Mouse (Mus musculus): ENCODE results near the gene Kif13a. TPM values are rescaled to one million over a fixed set of nuclear protein-coding genes. Genes with fewer than 3 reads are reported as not detected.

Gene Kif13a
- polyA plus RNA-seq, 1 experiment = 38.5 TPM

GRCm38 (mm10) chr13:46833586-46833985, 96.1 kb downstream of the Kif13a start:
- no peak for DNase-seq
- no peak for TF ChIP-seq CTCF (IDR thresholded peaks at IDR 0.05; ENCODE audit: borderline replicate concordance, insufficient read depth, low read depth, low read length)
- TF ChIP-seq POLR2A (IDR thresholded peaks at IDR 0.05; ENCODE audit: borderline replicate concordance, insufficient read depth, low read length) = no peak
- H3K4me3 ChIP-seq (replicated peaks; ENCODE audit: insufficient read depth, low read depth, low read length) = no peak overlapping the region
- 69% methylated on average over 5 of the region's 5 CpGs for WGBS
- H3K27me3 ChIP-seq (ENCODE audit: control insufficient read depth, insufficient read depth, low read length) = no peaks in the 10 kb centered on the region
- H3K4me1 ChIP-seq (ENCODE audit: control insufficient read depth, insufficient read depth, low read length) = no peaks in the 10 kb centered on the region
- no peak overlapping the region for H3K27ac ChIP-seq (ENCODE audit: insufficient read depth, low read length)

- TF ChIP-seq CTCF (IDR thresholded peaks at IDR 0.05; ENCODE audit: borderline replicate concordance, insufficient read depth, low read depth, low read length) (peak; percentile 47; the same call in 1 of the 2 replicates), POLR2A (IDR thresholded peaks at IDR 0.05; ENCODE audit: borderline replicate concordance, insufficient read depth, low read length) (no peak)
- H3K4me3 ChIP-seq (replicated peaks; ENCODE audit: insufficient read depth, low read depth, low read length) = no peak overlapping the region
- H3K27me3 ChIP-seq (ENCODE audit: control insufficient read depth, insufficient read depth, low read length) = no peaks in the 10 kb centered on the region
- 78% methylated on average over 3 of the region's 3 CpGs for WGBS
- DNase-seq = no peak
- H3K27ac ChIP-seq (ENCODE audit: insufficient read depth, low read length) = no peak overlapping the region
- H3K4me1 ChIP-seq (ENCODE audit: control insufficient read depth, insufficient read depth, low read length) = no peaks in the 10 kb centered on the region
Observed at GRCm38 (mm10) chr13:46832956-46833355, 96.7 kb downstream of the Kif13a start.

GRCm38 (mm10) chr13:46823271-46823670, 106.4 kb downstream of the Kif13a start:
- H3K27me3 ChIP-seq (ENCODE audit: control insufficient read depth, insufficient read depth, low read length) = no peaks in the 10 kb centered on the region
- H3K27ac ChIP-seq (ENCODE audit: insufficient read depth, low read length) = no peak overlapping the region
- 95% methylated on average over 4 of the region's 4 CpGs for WGBS
- no peak overlapping the region for H3K4me3 ChIP-seq (replicated peaks; ENCODE audit: insufficient read depth, low read depth, low read length)
- TF ChIP-seq POLR2A (IDR thresholded peaks at IDR 0.05; ENCODE audit: borderline replicate concordance, insufficient read depth, low read length) = no peak
- no peak for TF ChIP-seq CTCF (IDR thresholded peaks at IDR 0.05; ENCODE audit: borderline replicate concordance, insufficient read depth, low read depth, low read length)
- no peaks in the 10 kb centered on the region for H3K4me1 ChIP-seq (ENCODE audit: control insufficient read depth, insufficient read depth, low read length)
- DNase-seq = no peak

- no peak for DNase-seq
- H3K27ac ChIP-seq (ENCODE audit: insufficient read depth, low read length) = no peak overlapping the region
Observed at GRCm38 (mm10) chr13:46822200-46822599, 107.5 kb downstream of the Kif13a start.

GRCm38 (mm10) chr13:46819729-46820223, 109.9 kb downstream of the Kif13a start:
- H3K27me3 ChIP-seq (ENCODE audit: control insufficient read depth, insufficient read depth, low read length) = no peaks in the 10 kb centered on the region
- H3K4me1 ChIP-seq (ENCODE audit: control insufficient read depth, insufficient read depth, low read length) = no peaks in the 10 kb centered on the region
- no peak for DNase-seq
- no peak overlapping the region for H3K27ac ChIP-seq (ENCODE audit: insufficient read depth, low read length)
- TF ChIP-seq CTCF (IDR thresholded peaks at IDR 0.05; ENCODE audit: borderline replicate concordance, insufficient read depth, low read depth, low read length) = no peak
- no peak for TF ChIP-seq POLR2A (IDR thresholded peaks at IDR 0.05; ENCODE audit: borderline replicate concordance, insufficient read depth, low read length)
- no peak overlapping the region for H3K4me3 ChIP-seq (replicated peaks; ENCODE audit: insufficient read depth, low read depth, low read length)
- 78% methylated on average over 13 of the region's 13 CpGs for WGBS

More at GRCm38 (mm10) chr13:46822200-46822599, 107.5 kb downstream of the Kif13a start:
- H3K27me3 ChIP-seq (ENCODE audit: control insufficient read depth, insufficient read depth, low read length) = no peaks in the 10 kb centered on the region
- no peak for TF ChIP-seq CTCF (IDR thresholded peaks at IDR 0.05; ENCODE audit: borderline replicate concordance, insufficient read depth, low read depth, low read length)
- no peak for TF ChIP-seq POLR2A (IDR thresholded peaks at IDR 0.05; ENCODE audit: borderline replicate concordance, insufficient read depth, low read length)
- no peak overlapping the region for H3K4me3 ChIP-seq (replicated peaks; ENCODE audit: insufficient read depth, low read depth, low read length)
- H3K4me1 ChIP-seq (ENCODE audit: control insufficient read depth, insufficient read depth, low read length) = no peaks in the 10 kb centered on the region
- WGBS = 82% methylated on average over 8 of the region's 8 CpGs

- no peak for DNase-seq
- Histone ChIP-seq H3K4me3 (replicated peaks; ENCODE audit: insufficient read depth, low read depth, low read length) (no peak overlapping the region), H3K27ac (ENCODE audit: insufficient read depth, low read length) (no peak overlapping the region), H3K4me1 (ENCODE audit: control insufficient read depth, insufficient read depth, low read length) (no peaks in the 10 kb centered on the region), H3K27me3 (ENCODE audit: control insufficient read depth, insufficient read depth, low read length) (no peaks in the 10 kb centered on the region)
- TF ChIP-seq CTCF (IDR thresholded peaks at IDR 0.05; ENCODE audit: borderline replicate concordance, insufficient read depth, low read depth, low read length) = peak; percentile 21; the same call in 1 of the 2 replicates
- TF ChIP-seq POLR2A (IDR thresholded peaks at IDR 0.05; ENCODE audit: borderline replicate concordance, insufficient read depth, low read length) = no peak
- WGBS = 85% methylated on average over 8 of the region's 8 CpGs
Observed at GRCm38 (mm10) chr13:46819202-46819728, 110.4 kb downstream of the Kif13a start.

GRCm38 (mm10) chr13:46818374-46818773, 111.3 kb downstream of the Kif13a start:
- TF ChIP-seq POLR2A (IDR thresholded peaks at IDR 0.05; ENCODE audit: borderline replicate concordance, insufficient read depth, low read length) (no peak), CTCF (IDR thresholded peaks at IDR 0.05; ENCODE audit: borderline replicate concordance, insufficient read depth, low read depth, low read length) (no peak)
- 54% methylated on average over 9 of the region's 9 CpGs for WGBS

GRCm38 (mm10) chr13:46812648-46813184, 117.0 kb downstream of the Kif13a start:
- no peaks in the 10 kb centered on the region for H3K27me3 ChIP-seq (ENCODE audit: control insufficient read depth, insufficient read depth, low read length)

More at GRCm38 (mm10) chr13:46818374-46818773, 111.3 kb downstream of the Kif13a start:
- no peak for DNase-seq
- no peak overlapping the region for H3K4me3 ChIP-seq (replicated peaks; ENCODE audit: insufficient read depth, low read depth, low read length)
- H3K4me1 ChIP-seq (ENCODE audit: control insufficient read depth, insufficient read depth, low read length) = no peaks in the 10 kb centered on the region
- H3K27me3 ChIP-seq (ENCODE audit: control insufficient read depth, insufficient read depth, low read length) = no peaks in the 10 kb centered on the region
- H3K27ac ChIP-seq (ENCODE audit: insufficient read depth, low read length) = no peak overlapping the region

More at GRCm38 (mm10) chr13:46812648-46813184, 117.0 kb downstream of the Kif13a start:
- H3K4me1 ChIP-seq (ENCODE audit: control insufficient read depth, insufficient read depth, low read length) = peaks cover 6% of the 10 kb centered on the region
- WGBS = 65% methylated on average over 15 of the region's 15 CpGs
- H3K4me3 ChIP-seq (replicated peaks; ENCODE audit: insufficient read depth, low read depth, low read length) = no peak overlapping the region
- H3K27ac ChIP-seq (ENCODE audit: insufficient read depth, low read length) = no peak overlapping the region
- peak in 1 of 2 experiments; percentile 25 for DNase-seq
- no peak for TF ChIP-seq POLR2A (IDR thresholded peaks at IDR 0.05; ENCODE audit: borderline replicate concordance, insufficient read depth, low read length)
- TF ChIP-seq CTCF (IDR thresholded peaks at IDR 0.05; ENCODE audit: borderline replicate concordance, insufficient read depth, low read depth, low read length) = no peak

All from cerebellum, adult 2 months (tissue).